Mouse (Mus musculus) Patski (cell line): ENCODE data around the gene Tpcn1. TPM values are rescaled to one million over a fixed set of nuclear protein-coding genes. Genes with fewer than 3 reads are reported as not detected.

Source experiments
- ATAC-seq: fragments of 100-300 bp; one replicate; pipeline ENCODE4 v1.8.0; 2021
- CTCF ChIA-PET: fragments of 350-600 bp; sonication (Branson Sonifier 250); formaldehyde crosslinking; loops from one replicate; lab custom pipeline; 2022; ENCODE audit warnings: inconsistent platforms; lab: Charles Lee
- POLR2A ChIA-PET: fragments of 350-600 bp; sonication (Branson Sonifier 250); formaldehyde crosslinking; loops from one replicate; lab custom pipeline; 2022; ENCODE audit warnings: antibody characterized with exemption, inconsistent platforms; lab: Charles Lee
- DNase-seq: peaks from one replicate; pipeline ENCODE4 v3.0.0-alpha.2; 2011; ENCODE audit warnings: low read depth, low spot score
- H3K27me3 ChIP-seq: fragments of 371-371 bp; one replicate; pipeline ENCODE4 v1.5.1; 2021
- CTCF ChIP-seq: fragments of 100-300 bp; IDR thresholded peaks from one replicate; pipeline ENCODE4 v1.5.1; 2021
- in situ Hi-C: fragments of 300-500 bp; cut with MboI; formaldehyde crosslinking; loops from 3 replicates; pipeline ENCODE4 v1.11.1; 2018; ENCODE audit warnings: low pct_unique_long_range_greater_than_20kb, mixed read lengths
- polyA plus RNA-seq: library from polyadenylated mRNA; unstranded; gene quantifications from one replicate; pipeline ENCODE4 v1.2.3, GENCODE M21; 2021

Gene Tpcn1
- polyA plus RNA-seq, 1 experiment from 2014 or later: 125 TPM

DNA sequence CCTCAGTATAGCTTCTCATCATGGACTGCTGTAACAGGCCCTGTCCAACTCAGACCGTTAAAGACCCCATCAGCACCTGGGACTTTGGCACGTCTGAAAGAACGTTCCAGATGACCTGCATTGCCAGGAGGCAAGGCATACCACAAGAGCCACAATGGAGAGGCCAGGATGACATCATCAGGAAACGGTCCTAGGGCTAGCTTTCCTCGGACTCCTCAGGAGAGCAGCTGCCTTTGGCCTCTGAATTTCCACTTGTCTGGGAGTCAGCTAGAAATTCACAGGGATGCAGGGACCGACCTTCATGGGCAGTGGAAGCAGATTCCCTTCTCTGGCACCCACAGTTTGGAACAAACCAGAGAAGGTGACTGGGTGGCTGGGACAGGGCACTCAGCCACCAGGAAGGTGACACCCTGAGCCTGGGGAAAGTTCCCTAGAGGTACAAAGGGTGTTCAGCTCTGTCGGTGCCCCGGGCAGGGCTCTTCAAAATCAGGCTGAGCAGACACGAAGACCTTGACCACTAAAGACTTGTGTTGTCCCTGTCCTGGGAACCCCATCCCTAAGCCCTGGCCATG, 21.7 kb downstream of the Tpcn1 start:
- in situ Hi-C loops: no loop called here
- CTCF ChIA-PET: interaction anchor here (0.6 to 7.7 kb wide), 5 partner anchors 13 to 33 kb away, joined by 3 to 51 read pairs (median 5); partner anchors contain the start of genes Iqcd and Tpcn1
- no peak for TF ChIP-seq CTCF
- H3K27me3 ChIP-seq: no peaks in the 10 kb centered on the region
- DNase-seq (peak; percentile 97), ATAC-seq (peak; percentile 86)
- POLR2A ChIA-PET: interaction anchor here (0.7 to 4.2 kb wide), 6 partner anchors 12 to 55 kb away, joined by 3 to 31 read pairs (median 4); partner anchors contain the start of genes Iqcd and Tpcn1

DNA sequence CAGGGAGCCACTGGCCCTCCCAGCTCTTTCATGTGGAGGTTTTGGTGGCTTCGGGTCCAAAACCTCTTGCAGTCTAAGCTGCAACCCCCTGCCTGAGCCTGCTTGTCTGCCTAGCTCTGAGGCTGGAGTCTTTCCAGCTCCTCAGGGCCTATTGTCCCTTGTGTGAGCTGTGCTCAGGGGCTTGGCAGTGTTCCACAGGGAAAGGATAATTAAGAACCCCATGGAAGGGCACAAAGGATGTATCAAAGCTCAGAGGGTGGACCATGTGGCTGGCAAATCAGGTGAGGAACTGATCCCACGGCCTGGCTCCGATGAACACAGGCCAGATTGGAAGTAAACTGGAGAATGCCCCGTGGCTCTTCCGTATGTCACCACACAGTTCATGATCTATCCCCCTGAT, 22.4 kb downstream of the Tpcn1 start:
- peak; percentile 26 for ATAC-seq
- POLR2A ChIA-PET: interaction anchor here (0.7 to 4.2 kb wide), 5 partner anchors 12 to 55 kb away, joined by 3 to 31 read pairs (median 3); partner anchors contain the start of genes Iqcd and Tpcn1
- H3K27me3 ChIP-seq: no peaks in the 10 kb centered on the region
- CTCF ChIA-PET: interaction anchor here (0.6 to 7.7 kb wide), 6 partner anchors 14 to 39 kb away, joined by 3 to 51 read pairs (median 4); partner anchors contain the start of genes Iqcd and Tpcn1
- DNase-seq: peak; percentile 98
- no peak for TF ChIP-seq CTCF
- in situ Hi-C loops: no loop called here

DNA sequence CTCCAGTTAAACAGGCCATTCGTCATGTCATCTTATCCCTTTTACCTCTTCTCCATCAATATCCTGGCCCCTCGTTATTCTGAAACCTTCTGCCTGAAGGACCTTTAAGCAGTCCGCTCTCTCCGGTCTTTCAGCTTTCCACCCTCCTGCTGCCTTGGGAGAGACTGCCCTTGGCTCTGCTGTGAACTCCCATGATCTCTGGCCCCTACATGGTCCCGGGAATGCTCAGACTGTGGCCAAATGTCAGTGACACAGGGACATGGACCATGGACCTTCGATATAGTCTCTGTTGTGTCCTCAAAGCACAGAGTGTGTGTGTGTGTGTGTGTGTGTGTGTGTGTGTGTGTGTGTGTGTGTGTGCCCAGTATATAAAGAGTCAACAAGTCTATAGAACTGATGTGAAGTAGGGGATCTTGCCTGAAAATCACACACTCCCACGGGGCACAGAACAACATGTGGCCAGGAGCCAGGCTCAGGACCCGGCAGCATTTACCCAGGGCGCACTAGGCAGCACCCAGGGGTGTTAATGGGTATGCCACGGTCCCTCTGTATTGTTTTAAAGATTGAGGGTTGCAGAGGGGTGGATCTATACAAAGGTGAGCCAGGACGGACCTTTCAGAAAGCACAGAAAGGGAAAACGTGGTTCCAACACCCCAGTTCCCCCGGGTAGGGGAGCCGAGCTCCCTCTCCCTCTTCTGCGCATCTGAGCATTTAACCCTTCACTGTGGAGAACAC, 23.1 kb downstream of the Tpcn1 start:
- POLR2A ChIA-PET: interaction anchor here (0.9 to 4.2 kb wide), 4 partner anchors 13 to 54 kb away, joined by 3 to 31 read pairs (median 4); no protein-coding TSS in a partner anchor
- ATAC-seq: no peak
- in situ Hi-C loops: no loop called here
- no peak for TF ChIP-seq CTCF
- H3K27me3 ChIP-seq: no peaks in the 10 kb centered on the region
- CTCF ChIA-PET: interaction anchor here (0.8 to 7.7 kb wide), 5 partner anchors 15 to 39 kb away, joined by 3 to 51 read pairs (median 5); partner anchors contain the start of genes Iqcd and Tpcn1
- no peak for DNase-seq

DNA sequence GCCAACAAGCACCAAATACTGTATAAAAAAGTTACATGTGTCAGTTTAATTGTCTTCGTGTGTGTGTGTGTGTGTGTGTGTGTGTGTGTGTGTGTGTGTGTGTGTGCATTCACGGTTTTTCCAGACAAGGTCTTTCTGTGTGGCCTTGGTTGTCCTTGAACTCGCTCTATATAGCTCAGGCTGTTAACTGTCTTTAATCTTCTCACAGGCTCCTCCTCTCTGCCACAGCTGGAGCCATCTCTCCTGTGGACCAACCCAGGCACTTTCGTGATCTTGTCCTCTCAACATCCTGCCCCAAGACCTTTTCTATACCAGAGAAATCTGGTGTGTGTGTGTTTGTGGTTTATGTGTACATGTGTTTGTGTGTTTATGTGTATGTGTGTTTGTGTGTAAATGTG, 24.6 kb downstream of the Tpcn1 start:
- POLR2A ChIA-PET: interaction anchor here (0.5 to 4.2 kb wide), 5 partner anchors 14 to 611 kb away, joined by 3 to 31 read pairs (median 3); no protein-coding TSS in a partner anchor
- TF ChIP-seq CTCF: no peak

DNA sequence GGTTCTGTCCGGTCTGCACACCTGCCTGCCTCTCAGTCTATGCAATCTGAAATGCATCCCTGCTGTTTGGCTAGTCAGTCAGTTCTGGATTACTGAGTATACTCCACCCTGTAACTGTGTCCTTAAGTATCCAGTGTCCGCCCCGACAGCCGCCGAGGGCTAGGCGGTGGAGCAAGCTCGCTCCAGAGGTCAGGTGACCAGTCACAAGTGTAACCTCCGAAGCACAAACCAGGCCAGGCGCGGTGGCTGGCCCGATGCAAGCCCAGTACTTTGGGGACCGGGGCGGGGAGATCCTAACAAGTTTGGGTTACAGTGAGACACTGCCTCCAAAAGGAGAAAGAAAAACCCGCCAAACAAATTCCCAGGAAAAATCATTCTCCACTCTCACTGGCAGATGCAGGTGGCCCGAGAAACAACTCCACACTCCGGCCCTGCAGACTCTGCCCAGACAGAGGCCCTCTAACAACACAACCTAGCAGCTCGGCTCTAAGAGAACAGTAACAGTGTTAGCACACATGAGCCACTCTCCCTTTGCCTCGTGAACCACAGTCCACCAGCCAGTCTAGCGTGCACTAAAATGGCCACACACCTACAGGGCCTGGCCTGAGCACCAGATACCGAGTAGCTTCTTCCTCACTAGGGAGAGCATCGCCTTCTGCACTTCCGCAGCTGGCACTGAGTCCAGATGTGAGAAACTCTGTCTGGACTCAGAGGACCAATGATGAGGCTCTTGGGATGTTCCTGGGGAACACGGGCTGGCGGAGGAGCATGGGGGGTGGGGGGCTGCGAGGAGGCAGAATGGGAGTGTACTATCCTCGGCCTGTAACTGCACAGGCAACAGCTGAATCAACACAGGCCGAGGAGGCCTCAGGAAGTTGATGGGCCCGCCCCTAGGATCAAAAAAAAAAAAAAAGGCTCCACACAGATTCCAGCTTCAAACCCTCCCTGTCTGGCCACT, 25.2 kb downstream of the Tpcn1 start:
- ATAC-seq (no peak), DNase-seq (no peak)
- no peaks in the 10 kb centered on the region for H3K27me3 ChIP-seq
- POLR2A ChIA-PET: interaction anchor here (0.5 to 1.0 kb wide), 5 partner anchors 16 to 1152 kb away, joined by 3 read pairs; no protein-coding TSS in a partner anchor
- in situ Hi-C loops: no loop called here
- no peak for TF ChIP-seq CTCF
- CTCF ChIA-PET: interaction anchor here (0.8 kb wide), 2 partner anchors 19 to 24 kb away, joined by 3 read pairs; no protein-coding TSS in a partner anchor

More for the DNA sequence above, 24.6 kb downstream of the Tpcn1 start:
- no peaks in the 10 kb centered on the region for H3K27me3 ChIP-seq
- CTCF ChIA-PET: interaction anchor here (0.8 to 7.7 kb wide), 3 partner anchors 16 to 23 kb away, joined by 3 to 51 read pairs (median 3); no protein-coding TSS in a partner anchor
- DNase-seq (no peak), ATAC-seq (no peak)
- in situ Hi-C loops: no loop called here

GRCm38 (mm10) chr5:120560616-120561311, 27.7 kb downstream of the Tpcn1 start:
- ChIA-PET POLR2A (interaction anchor here (0.6 to 2.0 kb wide), 8 partner anchors 14 to 276 kb away, joined by 3 to 13 read pairs (median 4); partner anchors contain the start of genes Iqcd and Tpcn1), CTCF (interaction anchor here (0.8 to 1.7 kb wide), 7 partner anchors 14 to 45 kb away, joined by 3 to 6 read pairs (median 5); no protein-coding TSS in a partner anchor)
- in situ Hi-C loops: no loop called here
- DNase-seq: peak; percentile 96
- ATAC-seq: peak; percentile 94
- no peak for TF ChIP-seq CTCF
- no peaks in the 10 kb centered on the region for H3K27me3 ChIP-seq

GRCm38 (mm10) chr5:120560129-120560615, 28.3 kb downstream of the Tpcn1 start:
- no peak for ATAC-seq
- no peak for TF ChIP-seq CTCF
- in situ Hi-C loops: no loop called here
- DNase-seq: no peak
- no peaks in the 10 kb centered on the region for H3K27me3 ChIP-seq
- CTCF ChIA-PET: interaction anchor here (1.3 to 1.7 kb wide), 6 partner anchors 14 to 40 kb away, joined by 3 to 6 read pairs (median 5); no protein-coding TSS in a partner anchor
- POLR2A ChIA-PET: interaction anchor here (0.6 to 2.0 kb wide), 8 partner anchors 10 to 276 kb away, joined by 3 to 13 read pairs (median 4); partner anchors contain the start of genes Iqcd and Tpcn1

GRCm38 (mm10) chr5:120558762-120559161, 29.7 kb downstream of the Tpcn1 start:
- ATAC-seq (no peak), DNase-seq (no peak)
- H3K27me3 ChIP-seq: no peaks in the 10 kb centered on the region
- TF ChIP-seq CTCF: no peak
- CTCF ChIA-PET: interaction anchor here (1.1 to 1.4 kb wide), 3 partner anchors 9 to 47 kb away, joined by 3 to 4 read pairs (median 3); no protein-coding TSS in a partner anchor
- in situ Hi-C loops: no loop called here
- POLR2A ChIA-PET: interaction anchor here (1.1 to 2.0 kb wide), 3 partner anchors 11 to 47 kb away, joined by 3 to 9 read pairs (median 5); no protein-coding TSS in a partner anchor
